Mouse (Mus musculus) ES-E14 (cell line): Measurements from ENCODE around the gene Nudcd2.

Experiments used
- HCFC1 ChIP-seq: IDR thresholded peaks from 2 replicates; pipeline ENCODE4 v1.6.1; 2012; ENCODE audit warnings: low read length, inconsistent platforms, borderline replicate concordance; ENCODE audit not compliant: insufficient read depth
- MAFK ChIP-seq: IDR thresholded peaks from 2 replicates; pipeline ENCODE4 v1.6.1; 2014; ENCODE audit warnings: mild to moderate bottlenecking, low read depth, low read length, inconsistent platforms; ENCODE audit not compliant: insufficient read depth

- TF ChIP-seq MAFK (no peak), HCFC1 (no peak)
Observed at GRCm38 (mm10) chr11:40715524-40715923, 17.9 kb upstream of the Nudcd2 start.
